Mouse (Mus musculus) heart, embryonic 11.5 days (tissue): Measurements from ENCODE around the gene Pla2g2f. TPM values are rescaled to one million over a fixed set of nuclear protein-coding genes. Genes with fewer than 3 reads are reported as not detected.

ENCODE experiments used
- ATAC-seq: fragments of 200-750 bp; cut with Nextera tagmentation; replicated peaks from 2 replicates; pipeline ENCODE4 v1.8.0; 2017; ENCODE audit warnings: moderate library complexity; ENCODE audit not compliant: insufficient number of reproducible peaks, low FRiP score, low TSS enrichment
- H3K27ac ChIP-seq: fragments of 300-500 bp; sonication (generic); 2 replicates; pipeline ENCODE4 v1.5.1; 2014; ENCODE audit warnings: mild to moderate bottlenecking, low read depth, low read length
- H3K27me3 ChIP-seq: fragments of 300-500 bp; sonication (generic); 2 replicates; pipeline ENCODE4 v1.6.1; 2014; ENCODE audit warnings: mild to moderate bottlenecking, low read length, mixed read lengths; ENCODE audit not compliant: control insufficient read depth, insufficient read depth
- H3K36me3 ChIP-seq: fragments of 300-500 bp; sonication (generic); 2 replicates; pipeline ENCODE4 v1.6.1; 2014; ENCODE audit warnings: mild to moderate bottlenecking, low read length, moderate library complexity, mixed read lengths; ENCODE audit not compliant: control insufficient read depth, insufficient read depth
- H3K4me1 ChIP-seq: fragments of 300-500 bp; sonication (generic); 2 replicates; pipeline ENCODE4 v1.6.1; 2014; ENCODE audit warnings: low read length; ENCODE audit not compliant: control insufficient read depth, insufficient read depth
- H3K4me2 ChIP-seq: fragments of 300-500 bp; sonication (generic); 2 replicates; pipeline ENCODE4 v1.6.1; 2014; ENCODE audit warnings: mild to moderate bottlenecking, moderate library complexity
- H3K4me3 ChIP-seq: fragments of 300-500 bp; sonication (generic); 2 replicates; pipeline ENCODE4 v1.5.1; 2014; ENCODE audit warnings: low read depth, low read length
- H3K9ac ChIP-seq: fragments of 300-500 bp; sonication (generic); 2 replicates; pipeline ENCODE4 v1.6.1; 2014; ENCODE audit warnings: mild to moderate bottlenecking, low read depth, low read length, moderate library complexity
- H3K9me3 ChIP-seq: fragments of 300-500 bp; sonication (generic); replicated peaks from 2 replicates; pipeline ENCODE4 v1.6.1; 2016; ENCODE audit warnings: low read length; ENCODE audit not compliant: control insufficient read depth
- WGBS: fragments of 180-500 bp; shearing (Covaris S2); extraction: QIAGEN DNeasy Blood & Tissue Kit; methylation state at CpG from one replicate; pipeline ENCODE4 v1.1.7; 2014; ENCODE audit not compliant: insufficient replicate concordance; 5-methylcytosine and 5-hydroxymethylcytosine counted together
- polyA plus RNA-seq: library from polyadenylated mRNA; unstranded; fragments of >200 nt; fragmentation: Nextera tagmentation; extraction: Ambion mirVana; gene quantifications from 2 replicates; pipeline ENCODE4 v1.2.1, GENCODE M21; 2014

Gene Pla2g2f
- polyA plus RNA-seq, 1 experiment from 2014 or later, result not detected

GRCm38 (mm10) chr4:138796513-138797216 lies 39.2 kb upstream of the Pla2g2f start:
- WGBS, result 47% methylated on average over 6 of the region's 6 CpGs
- Histone ChIP-seq H3K4me1 (no peaks in the 10 kb centered on the region), H3K4me3 (no peak overlapping the region), H3K9me3 (no peaks in the 10 kb centered on the region), H3K27ac (no peak overlapping the region), H3K9ac (no peak overlapping the region), H3K27me3 (0 out of 2 replicates have a peak, but pooled peaks cover 3% of the 10 kb centered on the region), H3K36me3 (no peaks in the 10 kb centered on the region), H3K4me2 (no peak overlapping the region)
- no peak for ATAC-seq

- H3K27ac ChIP-seq, result no peak overlapping the region
- 0 out of 2 replicates have a peak, but pooled peaks cover 3% of the 10 kb centered on the region for H3K27me3 ChIP-seq
- no peak overlapping the region for H3K4me3 ChIP-seq
- ATAC-seq, result no peak
- no peaks in the 10 kb centered on the region for H3K36me3 ChIP-seq
- no peak overlapping the region for H3K9ac ChIP-seq
- H3K4me2 ChIP-seq, result no peak overlapping the region
- H3K9me3 ChIP-seq, result no peaks in the 10 kb centered on the region
- 78% methylated on average over 6 of the region's 6 CpGs for WGBS
- H3K4me1 ChIP-seq, result no peaks in the 10 kb centered on the region
These were observed 36.9 kb upstream of the Pla2g2f start for GRCm38 (mm10) chr4:138794344-138794743.

- no peak overlapping the region for H3K27ac ChIP-seq
These were observed 35.9 kb upstream of the Pla2g2f start for GRCm38 (mm10) chr4:138793276-138793675.

GRCm38 (mm10) chr4:138792599-138792998 lies 35.2 kb upstream of the Pla2g2f start:
- no peak for ATAC-seq
- Histone ChIP-seq H3K4me3 (no peak overlapping the region), H3K4me1 (no peaks in the 10 kb centered on the region), H3K9ac (no peak overlapping the region), H3K27ac (no peak overlapping the region), H3K27me3 (0 out of 2 replicates have a peak, but pooled peaks cover 3% of the 10 kb centered on the region), H3K9me3 (no peaks in the 10 kb centered on the region), H3K36me3 (no peaks in the 10 kb centered on the region), H3K4me2 (no peak overlapping the region)
- WGBS, result 45% methylated on average over 9 of the region's 9 CpGs

More at GRCm38 (mm10) chr4:138793276-138793675, 35.9 kb upstream of the Pla2g2f start:
- no peak overlapping the region for H3K9ac ChIP-seq
- 0 out of 2 replicates have a peak, but pooled peaks cover 3% of the 10 kb centered on the region for H3K27me3 ChIP-seq
- H3K4me2 ChIP-seq, result no peak overlapping the region
- H3K4me1 ChIP-seq, result no peaks in the 10 kb centered on the region
- 56% methylated on average over 2 of the region's 2 CpGs for WGBS
- H3K9me3 ChIP-seq, result no peaks in the 10 kb centered on the region
- ATAC-seq, result no peak
- H3K36me3 ChIP-seq, result no peaks in the 10 kb centered on the region
- H3K4me3 ChIP-seq, result no peak overlapping the region

DNA sequence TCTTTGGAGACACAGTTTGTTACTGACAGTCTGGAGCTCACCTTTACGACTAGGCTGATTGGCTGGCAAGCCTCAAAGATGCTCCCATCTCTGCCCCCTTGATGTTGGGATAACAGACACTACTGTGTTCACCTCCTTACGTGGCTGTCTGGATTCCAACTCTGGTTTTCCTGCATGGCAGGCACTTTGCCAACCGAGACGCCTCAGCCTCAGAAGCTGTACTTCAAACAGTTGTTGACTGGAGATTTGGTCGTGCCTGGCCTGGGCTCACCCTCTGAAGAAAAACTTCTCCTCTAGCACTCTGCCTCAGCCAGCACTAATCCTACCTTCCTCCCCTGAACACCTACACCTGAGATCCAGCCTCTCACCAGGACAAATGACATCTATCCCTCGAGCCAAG lies 34.0 kb upstream of the Pla2g2f start:
- Histone ChIP-seq H3K27me3 (0 out of 2 replicates have a peak, but pooled peaks cover 3% of the 10 kb centered on the region), H3K36me3 (no peaks in the 10 kb centered on the region), H3K4me2 (no peak overlapping the region), H3K4me1 (no peaks in the 10 kb centered on the region), H3K9me3 (no peaks in the 10 kb centered on the region), H3K4me3 (no peak overlapping the region), H3K27ac (no peak overlapping the region), H3K9ac (no peak overlapping the region)
- no peak for ATAC-seq
- 64% methylated on average over 6 of the region's 6 CpGs for WGBS

DNA sequence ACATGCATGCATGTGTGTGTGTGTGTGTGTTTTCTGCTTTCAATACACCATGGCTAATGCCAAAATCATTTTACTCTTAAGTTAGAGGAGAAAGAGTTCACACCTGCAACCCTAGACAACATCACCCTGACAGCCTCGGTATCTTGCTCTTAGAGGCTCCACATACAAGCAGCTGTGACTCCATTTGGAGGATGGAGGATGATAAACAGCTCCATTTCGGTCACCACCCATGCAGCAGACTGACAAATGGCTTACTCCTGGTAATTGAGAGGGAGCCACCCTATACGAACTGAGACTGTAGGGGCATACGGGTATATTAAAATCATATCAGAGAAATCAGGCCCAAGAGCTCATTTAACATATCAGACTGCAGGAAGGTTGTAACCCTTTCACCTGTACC lies 31.0 kb upstream of the Pla2g2f start:
- Histone ChIP-seq H3K4me2 (no peak overlapping the region), H3K4me1 (no peaks in the 10 kb centered on the region), H3K9me3 (no peaks in the 10 kb centered on the region), H3K27me3 (0 out of 2 replicates have a peak, but pooled peaks cover 3% of the 10 kb centered on the region), H3K27ac (no peak overlapping the region), H3K36me3 (no peaks in the 10 kb centered on the region), H3K4me3 (no peak overlapping the region), H3K9ac (no peak overlapping the region)
- ATAC-seq, result no peak
- WGBS, result 70% methylated on average over 4 of the region's 4 CpGs

DNA sequence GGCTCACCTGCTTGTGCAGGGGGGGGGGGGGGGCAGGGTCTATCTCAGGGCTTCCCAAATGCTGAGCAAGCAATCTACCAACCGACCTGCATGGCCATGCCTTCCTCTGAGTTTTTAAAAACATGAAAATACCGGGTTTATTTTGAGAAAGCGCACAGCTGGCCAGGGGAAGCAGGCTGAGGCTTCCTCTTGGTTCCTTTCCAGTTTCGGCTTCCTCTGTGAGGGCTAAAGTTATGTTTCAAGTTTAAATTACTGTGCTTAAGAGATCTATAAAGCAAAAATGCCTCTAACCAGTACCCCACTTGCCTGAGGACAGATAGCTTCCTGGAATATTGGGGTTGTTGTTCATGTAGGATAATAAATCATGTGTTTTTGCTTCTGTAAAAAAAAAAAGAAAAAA lies 28.7 kb upstream of the Pla2g2f start:
- Histone ChIP-seq H3K9ac (no peak overlapping the region), H3K4me2 (no peak overlapping the region), H3K9me3 (no peaks in the 10 kb centered on the region), H3K4me3 (no peak overlapping the region), H3K27ac (no peak overlapping the region), H3K4me1 (no peaks in the 10 kb centered on the region), H3K27me3 (0 out of 2 replicates have a peak, but pooled peaks cover 3% of the 10 kb centered on the region), H3K36me3 (no peaks in the 10 kb centered on the region)
- WGBS, result 71% methylated on average over 4 of the region's 4 CpGs
- ATAC-seq, result no peak

DNA sequence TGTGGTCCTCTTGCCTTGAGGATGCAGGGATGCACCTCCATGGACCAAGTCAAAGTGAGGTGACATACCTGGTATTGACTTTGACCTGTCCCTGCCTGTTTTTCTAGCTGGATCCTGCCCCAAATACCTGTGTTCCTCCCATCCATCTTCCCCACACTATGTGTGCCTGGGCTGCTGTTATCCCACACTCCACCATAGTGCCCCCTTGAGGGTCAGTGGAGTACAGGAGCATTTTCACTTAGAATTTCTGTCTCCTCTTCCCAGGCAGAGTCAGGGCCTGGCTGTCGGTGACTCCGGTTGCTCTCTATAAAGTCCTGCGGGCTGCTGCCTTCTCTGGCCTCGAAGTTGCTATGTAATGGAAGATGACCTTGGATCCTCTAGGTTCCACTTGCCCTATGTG lies 28.3 kb upstream of the Pla2g2f start:
- 50% methylated on average over 4 of the region's 4 CpGs for WGBS
- no peak for ATAC-seq
- no peak overlapping the region for H3K4me2 ChIP-seq
- H3K27me3 ChIP-seq, result 0 out of 2 replicates have a peak, but pooled peaks cover 3% of the 10 kb centered on the region
- H3K9me3 ChIP-seq, result no peaks in the 10 kb centered on the region
- no peaks in the 10 kb centered on the region for H3K4me1 ChIP-seq
- H3K4me3 ChIP-seq, result no peak overlapping the region
- H3K9ac ChIP-seq, result no peak overlapping the region
- H3K27ac ChIP-seq, result no peak overlapping the region
- H3K36me3 ChIP-seq, result no peaks in the 10 kb centered on the region

- Histone ChIP-seq H3K36me3 (no peaks in the 10 kb centered on the region), H3K9me3 (no peaks in the 10 kb centered on the region), H3K9ac (no peak overlapping the region), H3K4me3 (no peak overlapping the region), H3K4me2 (no peak overlapping the region), H3K4me1 (no peaks in the 10 kb centered on the region), H3K27me3 (peaks cover 4% of the 10 kb centered on the region; the same call in 1 of the 2 replicates), H3K27ac (no peak overlapping the region)
- 80% methylated on average over 6 of the region's 6 CpGs for WGBS
- ATAC-seq, result no peak
These were observed 24.7 kb upstream of the Pla2g2f start for GRCm38 (mm10) chr4:138782098-138782497.
